Mouse (Mus musculus): ENCODE results near the gene Rbm3. TPM values are rescaled to one million over a fixed set of nuclear protein-coding genes. Genes with fewer than 3 reads are reported as not detected.

Gene Rbm3
- polyA plus RNA-seq, 1 experiment from 2014 or later = 497 TPM

DNA sequence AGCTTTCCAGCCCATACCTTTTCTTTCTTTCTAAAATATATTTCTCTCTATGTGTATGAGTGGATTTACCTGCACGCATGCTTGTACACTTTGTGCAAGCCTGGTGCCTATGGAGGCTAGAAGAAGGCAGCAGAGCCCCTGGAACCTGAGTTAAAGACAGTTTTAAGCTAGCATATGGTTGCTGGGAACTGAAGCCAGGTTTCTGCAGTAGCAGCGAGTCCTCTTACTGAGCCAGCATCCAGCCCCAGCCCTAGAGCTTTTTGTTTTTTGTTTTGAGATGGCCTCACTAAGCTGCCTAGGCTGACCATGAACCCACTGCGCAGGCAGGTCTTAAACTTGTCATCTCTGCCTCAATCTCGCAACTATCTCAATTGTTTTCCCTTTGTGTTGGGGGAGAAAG lies 18.8 kb upstream of the Rbm3 start:
- no peak overlapping the region for H3K9ac ChIP-seq
- H3K4me3 ChIP-seq = no peak overlapping the region
- H3K27me3 ChIP-seq = no peaks in the 10 kb centered on the region
- no peaks in the 10 kb centered on the region for H3K9me3 ChIP-seq
- no peak overlapping the region for H3K4me2 ChIP-seq (replicated peaks)
- ATAC-seq (ENCODE audit: insufficient number of reproducible peaks, insufficient read depth, low FRiP score, low TSS enrichment) = no peak
- WGBS = 85% methylated on average over 4 of the region's 4 CpGs
- H3K36me3 ChIP-seq = peaks cover 2% of the 10 kb centered on the region; the same call in 1 of the 2 replicates
- no peaks in the 10 kb centered on the region for H3K4me1 ChIP-seq
- H3K27ac ChIP-seq = no peak overlapping the region

DNA sequence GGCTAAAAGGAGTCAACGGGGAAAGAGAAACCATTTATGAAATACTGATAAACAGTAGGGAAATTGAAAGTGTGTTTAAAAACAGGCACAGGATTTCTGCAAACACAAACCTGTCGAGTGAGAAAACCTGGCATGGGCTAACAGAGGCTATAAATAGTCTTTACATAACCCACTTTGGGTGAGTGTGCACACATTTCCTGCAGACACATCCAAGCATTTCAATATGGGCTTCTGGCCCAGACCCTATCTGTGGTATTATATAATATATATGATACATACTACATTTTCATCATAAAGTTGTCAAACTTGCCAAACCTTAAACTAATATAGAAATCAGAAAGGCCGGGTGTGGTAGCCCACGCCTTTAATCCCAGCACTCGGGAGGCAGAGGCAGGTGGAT lies 17.4 kb upstream of the Rbm3 start:
- Histone ChIP-seq H3K9ac (no peak overlapping the region), H3K36me3 (peaks cover 2% of the 10 kb centered on the region; the same call in 1 of the 2 replicates), H3K4me2 (replicated peaks) (no peak overlapping the region), H3K27me3 (no peaks in the 10 kb centered on the region), H3K27ac (no peak overlapping the region), H3K9me3 (no peaks in the 10 kb centered on the region), H3K4me3 (no peak overlapping the region), H3K4me1 (no peaks in the 10 kb centered on the region)
- 93% methylated on average over 5 of the region's 5 CpGs for WGBS
- ATAC-seq (ENCODE audit: insufficient number of reproducible peaks, insufficient read depth, low FRiP score, low TSS enrichment) = no peak

DNA sequence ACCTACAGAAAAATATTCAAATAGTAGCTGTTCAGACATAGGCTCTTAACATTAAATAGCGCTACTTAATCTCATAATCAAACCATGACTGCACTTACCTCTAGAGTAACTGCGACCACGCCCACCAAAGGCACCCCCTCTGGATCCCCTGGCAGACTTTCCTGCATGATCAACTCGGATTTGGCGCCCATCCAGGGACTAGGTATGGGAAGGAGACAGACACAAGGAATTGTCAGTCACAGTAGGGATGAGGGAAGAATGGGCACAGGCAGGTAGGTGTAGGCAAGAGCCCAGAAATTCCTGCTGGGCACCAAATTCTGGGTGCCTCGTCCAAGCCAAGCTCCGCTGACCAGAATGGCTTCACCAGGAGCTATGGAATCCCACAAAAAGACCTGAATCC lies 1.9 kb downstream of the Rbm3 start:
- 79% methylated on average over 7 of the region's 7 CpGs for WGBS
- Histone ChIP-seq H3K36me3 (peaks cover 14% of the 10 kb centered on the region), H3K27me3 (no peaks in the 10 kb centered on the region), H3K9me3 (no peaks in the 10 kb centered on the region), H3K4me1 (no peaks in the 10 kb centered on the region), H3K27ac (no peak overlapping the region), H3K4me3 (peak overlapping the region; percentile 59), H3K4me2 (replicated peaks) (peak overlapping the region; percentile 83), H3K9ac (peak overlapping the region; percentile 77; the same call in 1 of the 2 replicates)
- ATAC-seq (ENCODE audit: insufficient number of reproducible peaks, insufficient read depth, low FRiP score, low TSS enrichment) = no peak

DNA sequence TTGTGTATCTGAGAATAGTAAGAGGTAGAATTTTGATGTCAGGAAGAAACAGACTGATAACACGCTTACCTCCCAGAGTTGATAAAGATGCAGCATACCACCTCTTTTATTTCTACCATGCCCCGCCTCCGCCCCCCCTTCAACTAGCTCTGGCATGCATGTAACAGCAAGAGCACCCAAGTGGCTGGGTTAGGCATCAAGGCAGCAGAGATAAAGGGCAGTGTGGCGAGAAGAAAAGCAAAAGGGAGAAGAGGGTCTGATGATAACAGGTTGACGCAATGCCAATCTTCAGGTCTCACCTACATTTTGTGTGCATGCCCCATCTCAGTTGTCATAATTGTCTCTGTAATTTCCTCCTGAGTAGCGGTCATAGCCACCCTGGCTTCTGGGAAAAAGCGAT lies 2.7 kb downstream of the Rbm3 start:
- no peak overlapping the region for H3K9ac ChIP-seq
- H3K27me3 ChIP-seq = no peaks in the 10 kb centered on the region
- 91% methylated on average over 7 of the region's 7 CpGs for WGBS
- no peak overlapping the region for H3K4me3 ChIP-seq
- no peak overlapping the region for H3K4me2 ChIP-seq (replicated peaks)
- no peak overlapping the region for H3K27ac ChIP-seq
- H3K9me3 ChIP-seq = no peaks in the 10 kb centered on the region
- no peaks in the 10 kb centered on the region for H3K4me1 ChIP-seq
- peaks cover 14% of the 10 kb centered on the region for H3K36me3 ChIP-seq
- ATAC-seq (ENCODE audit: insufficient number of reproducible peaks, insufficient read depth, low FRiP score, low TSS enrichment) = no peak

DNA sequence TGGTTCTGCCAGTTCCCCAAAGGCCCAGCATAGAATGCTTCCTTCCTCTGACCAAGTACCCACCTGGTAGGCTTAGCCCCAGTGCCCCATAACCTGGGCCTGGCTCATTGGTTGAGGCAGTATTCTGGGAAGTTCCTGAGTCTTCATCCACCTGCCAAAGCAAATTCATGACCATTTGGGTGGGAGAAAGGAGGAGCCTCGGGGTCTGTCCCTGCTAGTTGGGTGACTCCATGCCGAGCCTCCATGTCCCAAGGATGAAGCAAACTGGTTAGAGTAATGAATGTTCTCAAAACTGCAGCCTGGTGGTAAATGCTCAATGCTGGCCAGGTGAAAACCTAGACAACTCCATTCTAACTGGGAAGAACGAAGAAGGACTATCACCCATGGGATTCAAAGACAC lies 4.6 kb downstream of the Rbm3 start:
- Histone ChIP-seq H3K4me3 (no peak overlapping the region), H3K4me1 (no peaks in the 10 kb centered on the region), H3K27me3 (no peaks in the 10 kb centered on the region), H3K4me2 (replicated peaks) (no peak overlapping the region), H3K36me3 (peaks cover 14% of the 10 kb centered on the region), H3K9me3 (no peaks in the 10 kb centered on the region), H3K27ac (no peak overlapping the region), H3K9ac (no peak overlapping the region)
- ATAC-seq (ENCODE audit: insufficient number of reproducible peaks, insufficient read depth, low FRiP score, low TSS enrichment) = no peak
- WGBS = 72% methylated on average over 3 of the region's 3 CpGs

DNA sequence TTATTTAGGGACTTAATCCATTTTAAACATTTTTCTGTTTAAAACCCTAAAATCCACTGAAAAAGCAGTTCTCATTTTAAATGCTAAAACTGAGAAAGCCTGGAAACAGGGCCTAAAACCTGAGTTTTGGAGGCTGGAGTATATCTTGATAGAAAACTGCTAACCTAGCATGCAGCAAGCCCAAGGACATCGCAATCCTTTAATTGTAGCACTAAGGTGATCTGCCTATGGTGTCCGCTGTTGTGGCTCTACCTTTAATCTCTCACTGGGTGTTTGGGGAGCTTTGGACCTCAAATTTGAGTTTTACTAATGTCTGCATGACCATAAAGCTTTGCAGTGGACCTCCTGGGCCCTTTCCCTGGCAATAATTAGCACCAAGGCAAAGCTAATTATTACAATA lies 5.2 kb downstream of the Rbm3 start:
- Histone ChIP-seq H3K4me1 (no peaks in the 10 kb centered on the region), H3K4me2 (replicated peaks) (no peak overlapping the region), H3K9ac (no peak overlapping the region), H3K36me3 (peaks cover 14% of the 10 kb centered on the region), H3K27ac (no peak overlapping the region), H3K4me3 (no peak overlapping the region), H3K27me3 (no peaks in the 10 kb centered on the region), H3K9me3 (no peaks in the 10 kb centered on the region)
- WGBS = 86% methylated on average over 2 of the region's 2 CpGs
- ATAC-seq (ENCODE audit: insufficient number of reproducible peaks, insufficient read depth, low FRiP score, low TSS enrichment) = no peak

DNA sequence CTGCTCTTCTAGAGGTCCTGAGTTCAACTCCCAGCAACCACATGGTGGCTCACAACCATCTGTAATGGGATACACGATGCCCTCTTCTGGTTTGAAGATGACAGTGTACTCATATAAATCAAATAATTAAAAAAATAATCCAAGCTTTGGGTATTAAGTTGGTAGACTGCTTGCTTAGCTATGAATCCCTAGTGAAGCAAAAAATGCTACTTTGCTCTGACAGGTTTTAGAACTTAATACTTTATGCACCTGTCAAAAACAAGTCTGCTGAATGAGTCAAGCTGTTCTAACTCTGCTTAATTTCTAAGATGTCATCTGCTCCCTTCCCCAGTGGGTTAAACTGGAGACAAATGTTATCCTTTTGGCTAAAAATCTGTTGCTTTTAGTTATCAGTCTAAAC lies 6.2 kb downstream of the Rbm3 start:
- no peak overlapping the region for H3K9ac ChIP-seq
- no peak overlapping the region for H3K27ac ChIP-seq
- H3K36me3 ChIP-seq = peaks cover 14% of the 10 kb centered on the region
- H3K4me3 ChIP-seq = no peak overlapping the region
- ATAC-seq (ENCODE audit: insufficient number of reproducible peaks, insufficient read depth, low FRiP score, low TSS enrichment) = no peak
- H3K9me3 ChIP-seq = no peaks in the 10 kb centered on the region
- no peaks in the 10 kb centered on the region for H3K27me3 ChIP-seq
- WGBS = 58% methylated on average over 1 of the region's 1 CpGs
- H3K4me1 ChIP-seq = no peaks in the 10 kb centered on the region
- no peak overlapping the region for H3K4me2 ChIP-seq (replicated peaks)

DNA sequence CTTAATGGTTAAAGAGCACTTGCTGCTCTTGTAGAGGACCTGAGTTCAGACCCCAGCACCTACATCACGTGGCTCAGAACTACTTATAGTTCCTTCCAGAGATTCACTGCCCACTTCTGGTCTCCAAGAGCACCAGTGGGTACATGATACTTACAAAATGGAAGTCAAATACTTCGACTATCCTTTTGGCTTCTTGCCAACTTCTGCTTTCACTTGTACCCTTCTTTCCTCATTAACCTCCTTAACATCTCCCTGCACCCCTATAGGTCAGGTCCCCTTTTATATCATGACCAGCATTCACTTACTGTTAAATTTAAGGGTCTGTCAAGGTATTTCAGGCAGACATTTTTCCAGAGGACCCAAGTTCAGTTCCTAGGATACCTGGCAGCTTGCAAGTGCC lies 9.8 kb downstream of the Rbm3 start:
- 53% methylated on average over 2 of the region's 2 CpGs for WGBS

DNA sequence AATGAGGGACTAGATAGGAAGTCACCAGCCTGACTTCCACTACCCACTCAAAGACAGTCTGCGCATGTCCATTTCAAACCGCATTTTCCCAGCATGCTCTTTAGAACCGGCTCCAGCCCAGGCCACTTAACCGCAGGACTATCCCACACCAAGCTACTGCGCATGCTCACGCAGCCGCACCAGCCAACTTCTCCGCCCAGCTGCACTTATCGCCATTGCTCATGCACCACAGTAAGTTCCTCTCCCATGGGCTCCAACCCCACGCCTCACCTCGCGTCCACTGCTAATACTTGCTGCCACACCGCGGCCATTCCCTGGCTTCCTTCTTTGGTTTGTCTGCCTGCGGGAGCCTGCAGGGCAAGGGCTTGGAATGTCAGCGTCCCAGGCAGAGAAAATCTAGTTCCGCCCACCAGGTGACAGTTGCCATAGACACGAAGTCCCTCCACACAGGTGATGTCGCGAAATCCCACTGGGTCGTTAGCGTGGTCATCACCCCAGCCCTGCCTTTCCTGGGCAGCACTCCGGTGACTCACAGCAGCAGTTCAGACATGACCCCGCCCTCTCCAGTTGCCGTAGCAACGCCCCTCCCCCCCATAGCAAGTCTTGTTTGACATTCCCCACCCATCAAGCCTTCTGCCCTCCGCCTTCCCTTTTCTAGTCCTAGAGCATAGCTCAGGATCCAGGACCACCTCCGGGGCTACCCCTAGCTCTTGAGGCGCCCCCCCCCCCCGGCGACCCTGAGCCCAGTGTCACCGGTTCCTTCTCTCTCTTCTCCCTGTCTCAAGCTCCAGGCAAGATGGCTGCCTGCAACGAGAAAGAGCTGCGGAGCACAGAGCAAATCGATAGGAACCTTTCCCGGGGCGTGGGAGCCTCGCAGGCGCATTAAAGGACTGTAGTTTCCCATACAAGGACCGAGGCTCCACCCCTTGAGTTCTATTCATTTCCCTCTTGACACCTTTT lies 13.4 kb downstream of the Rbm3 start, which contains the start of gene Wdr13:
TSS of gene Wdr13 (minus strand) at position 876 of the 960 bp plus-strand sequence.
- Histone ChIP-seq H3K36me3 (peaks cover 10% of the 10 kb centered on the region; the same call in 1 of the 2 replicates), H3K27ac (peak within 1 kb of the TSS; percentile 88), H3K27me3 (no peaks in the 10 kb centered on the region), H3K9me3 (no peaks in the 10 kb centered on the region), H3K4me1 (no peaks in the 10 kb centered on the region), H3K9ac (peak within 1 kb of the TSS; percentile 48), H3K4me3 (peak within 1 kb of the TSS; percentile 51), H3K4me2 (replicated peaks) (peak within 1 kb of the TSS; percentile 51)
- peak; percentile 73 for ATAC-seq (ENCODE audit: insufficient number of reproducible peaks, insufficient read depth, low FRiP score, low TSS enrichment)
- 15% methylated on average over 39 of the region's 40 CpGs for WGBS

More for the DNA sequence above, 9.8 kb downstream of the Rbm3 start:
- Histone ChIP-seq H3K36me3 (peaks cover 4% of the 10 kb centered on the region; the same call in 1 of the 2 replicates), H3K9me3 (no peaks in the 10 kb centered on the region), H3K4me2 (replicated peaks) (no peak overlapping the region), H3K27me3 (no peaks in the 10 kb centered on the region), H3K9ac (no peak overlapping the region), H3K4me1 (no peaks in the 10 kb centered on the region), H3K4me3 (no peak overlapping the region), H3K27ac (no peak overlapping the region)
- no peak for ATAC-seq (ENCODE audit: insufficient number of reproducible peaks, insufficient read depth, low FRiP score, low TSS enrichment)

DNA sequence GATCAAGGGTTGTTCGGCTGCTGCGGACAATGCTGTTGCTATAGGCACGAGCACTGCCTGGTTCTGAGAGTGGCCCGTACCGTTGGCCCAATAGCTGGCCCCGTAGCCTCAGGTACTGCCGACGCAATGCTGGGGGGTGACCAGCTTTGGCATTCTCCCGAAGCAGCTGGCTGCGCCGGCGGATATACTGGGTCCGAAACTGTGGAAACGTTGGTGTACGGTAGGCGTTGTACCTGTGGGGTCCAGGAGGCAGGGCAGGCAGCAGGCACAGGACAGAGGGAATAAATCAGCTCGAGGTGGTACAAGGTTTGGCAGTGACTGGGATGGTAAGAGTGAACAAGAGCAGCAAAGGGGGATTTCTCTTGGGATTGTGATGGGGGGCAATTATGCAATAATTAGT lies 14.3 kb downstream of the Rbm3 start:
- H3K4me3 ChIP-seq = peak overlapping the region; percentile 51
- H3K4me2 ChIP-seq (replicated peaks) = peak overlapping the region; percentile 51
- peaks cover 10% of the 10 kb centered on the region; the same call in 1 of the 2 replicates for H3K36me3 ChIP-seq
- H3K9ac ChIP-seq = no peak overlapping the region
- H3K4me1 ChIP-seq = no peaks in the 10 kb centered on the region
- no peaks in the 10 kb centered on the region for H3K9me3 ChIP-seq
- H3K27me3 ChIP-seq = no peaks in the 10 kb centered on the region
- no peak for ATAC-seq (ENCODE audit: insufficient number of reproducible peaks, insufficient read depth, low FRiP score, low TSS enrichment)
- 91% methylated on average over 17 of the region's 17 CpGs for WGBS
- no peak overlapping the region for H3K27ac ChIP-seq

DNA sequence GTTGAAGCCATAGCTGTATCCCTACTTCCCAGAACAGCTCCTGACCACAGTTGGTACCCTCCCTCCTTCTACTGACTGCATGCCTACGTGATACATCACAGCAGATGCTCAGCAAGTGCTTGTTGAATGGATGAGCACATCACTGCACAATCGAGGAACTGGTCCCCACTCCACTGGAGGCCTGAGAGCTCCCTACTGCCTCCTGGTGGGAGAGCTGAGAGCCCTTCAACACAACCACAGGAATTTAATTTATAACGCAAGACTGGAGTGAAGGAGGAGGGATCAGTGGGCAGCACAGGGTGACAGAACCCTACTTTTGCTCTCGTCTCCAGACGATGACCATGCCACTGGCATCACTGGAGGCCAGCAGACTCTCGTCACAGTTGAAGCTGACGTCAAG lies 20.4 kb downstream of the Rbm3 start:
- no peak overlapping the region for H3K9ac ChIP-seq
- ATAC-seq (ENCODE audit: insufficient number of reproducible peaks, insufficient read depth, low FRiP score, low TSS enrichment) = no peak
- H3K27me3 ChIP-seq = no peaks in the 10 kb centered on the region
- 72% methylated on average over 7 of the region's 7 CpGs for WGBS
- no peaks in the 10 kb centered on the region for H3K9me3 ChIP-seq
- no peak overlapping the region for H3K4me2 ChIP-seq (replicated peaks)
- H3K27ac ChIP-seq = no peak overlapping the region
- no peaks in the 10 kb centered on the region for H3K4me1 ChIP-seq
- H3K4me3 ChIP-seq = no peak overlapping the region
- peaks cover 20% of the 10 kb centered on the region for H3K36me3 ChIP-seq

DNA sequence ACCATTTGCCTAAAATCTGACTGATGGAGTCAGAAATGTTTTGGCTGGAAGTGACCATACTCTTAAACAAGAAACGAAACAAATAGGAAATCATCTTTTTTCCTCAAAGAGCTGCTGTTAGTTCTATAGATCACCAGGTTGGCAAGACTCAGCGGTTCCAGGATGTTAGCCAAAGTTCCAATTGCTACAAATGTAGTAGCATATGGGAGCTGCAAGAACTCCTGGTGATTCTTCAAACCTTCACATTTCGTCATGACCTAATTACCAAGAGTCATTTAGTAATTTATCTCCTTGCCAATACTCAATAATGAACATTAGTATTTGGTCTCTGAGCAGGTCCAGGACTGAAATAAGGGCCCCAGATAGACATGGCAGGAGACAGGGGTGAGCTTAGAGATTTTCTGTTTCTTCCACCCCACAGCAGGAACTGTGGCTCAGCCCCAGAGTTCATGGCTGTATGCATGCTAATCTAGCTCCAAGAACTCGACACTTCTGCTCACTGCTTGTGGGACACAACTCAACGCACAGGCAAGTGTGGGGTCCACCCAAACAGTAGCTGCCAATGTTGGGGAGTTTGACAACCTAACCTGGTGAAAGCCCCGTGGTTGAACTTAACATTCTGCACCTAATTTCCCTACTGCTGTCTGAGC lies 21.7 kb downstream of the Rbm3 start:
- Histone ChIP-seq H3K27ac (no peak overlapping the region), H3K27me3 (no peaks in the 10 kb centered on the region), H3K4me3 (no peak overlapping the region), H3K9ac (no peak overlapping the region), H3K36me3 (peaks cover 15% of the 10 kb centered on the region), H3K4me1 (no peaks in the 10 kb centered on the region), H3K4me2 (replicated peaks) (no peak overlapping the region), H3K9me3 (no peaks in the 10 kb centered on the region)
- WGBS = 83% methylated on average over 6 of the region's 6 CpGs
- ATAC-seq (ENCODE audit: insufficient number of reproducible peaks, insufficient read depth, low FRiP score, low TSS enrichment) = no peak
